Mouse (Mus musculus): ENCODE measurements around the gene Alox5ap.

DNA sequence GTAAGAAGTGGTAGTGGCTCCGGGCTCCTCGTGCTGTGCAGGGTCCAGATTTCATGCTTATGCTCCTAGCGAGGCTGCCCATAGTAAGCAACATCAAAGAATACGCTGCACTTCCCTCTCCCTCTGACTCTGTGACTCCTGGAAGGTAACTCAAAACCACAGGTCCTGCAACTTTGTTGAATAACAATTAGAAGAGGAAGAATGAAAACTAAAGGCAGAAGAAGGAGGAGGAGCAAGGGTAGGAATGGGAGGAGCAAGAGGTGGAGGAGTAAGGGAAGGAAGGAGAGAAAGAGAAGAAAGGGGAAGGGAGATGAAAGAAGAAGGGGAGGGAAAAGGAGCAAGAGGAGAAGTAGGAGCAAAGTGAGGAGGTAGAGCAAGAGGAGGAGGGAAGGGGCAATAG, at the start of gene Alox5ap:
- no peak for TF ChIP-seq CTCF (IDR thresholded peaks at IDR 0.05; ENCODE audit: control insufficient read depth, insufficient read depth, insufficient read length)
- TF ChIP-seq CEBPB (IDR thresholded peaks at IDR 0.05; ENCODE audit: low read depth) = no peak
- TF ChIP-seq MYOD1 (IDR thresholded peaks at IDR 0.05; ENCODE audit: control insufficient read depth, insufficient read length, low read depth) = no peak
- no peak for TF ChIP-seq USF1 (IDR thresholded peaks at IDR 0.05; ENCODE audit: low read depth)
- TF ChIP-seq FOSL1 (IDR thresholded peaks at IDR 0.05; ENCODE audit: insufficient read depth, low read length, poor library complexity, severe bottlenecking) = no peak
- TF ChIP-seq MYOG (IDR thresholded peaks at IDR 0.05; ENCODE audit: control insufficient read depth, extremely low read depth, insufficient read length) = no peak
- no peak for TF ChIP-seq MAX (IDR thresholded peaks at IDR 0.05)
